Mouse (Mus musculus) stomach, embryonic 16.5 days (tissue): ENCODE results near the gene Ctc1. TPM values are rescaled to one million over a fixed set of nuclear protein-coding genes. Genes with fewer than 3 reads are reported as not detected.
A peak's percentile ranks its signal among the peaks of the same experiment; 100 is the strongest.

Experiments
- ATAC-seq: fragments of 200-750 bp; cut with Nextera tagmentation; 2 replicates; pipeline ENCODE4 v1.8.0; 2017; ENCODE audit warnings: moderate number of reproducible peaks, moderate TSS enrichment; ENCODE audit not compliant: insufficient read depth, low FRiP score
- H3K27ac ChIP-seq: fragments of 300-500 bp; sonication (generic); 2 replicates; pipeline ENCODE4 v1.5.1; 2014; ENCODE audit warnings: low read length
- H3K27me3 ChIP-seq: fragments of 300-500 bp; sonication (generic); 2 replicates; pipeline ENCODE4 v1.6.1; 2014; ENCODE audit warnings: low read length, control low read depth, mixed read lengths; ENCODE audit not compliant: control insufficient read depth, insufficient read depth
- H3K36me3 ChIP-seq: fragments of 300-500 bp; sonication (generic); 2 replicates; pipeline ENCODE4 v1.6.1; 2014; ENCODE audit warnings: low read length; ENCODE audit not compliant: control insufficient read depth, insufficient read depth
- H3K4me1 ChIP-seq: fragments of 300-500 bp; sonication (generic); 2 replicates; pipeline ENCODE4 v1.6.1; 2014; ENCODE audit warnings: low read length, control low read depth, mixed read lengths; ENCODE audit not compliant: control insufficient read depth, insufficient read depth
- H3K4me2 ChIP-seq: fragments of 300-500 bp; sonication (generic); 2 replicates; pipeline ENCODE4 v1.6.1; 2014; ENCODE audit warnings: low read depth, low read length, mixed read lengths
- H3K4me3 ChIP-seq: fragments of 300-500 bp; sonication (generic); replicated peaks from 2 replicates; pipeline ENCODE4 v1.5.1; 2014; ENCODE audit warnings: mild to moderate bottlenecking, low read length
- H3K9ac ChIP-seq: fragments of 300-500 bp; sonication (generic); 2 replicates; pipeline ENCODE4 v1.6.1; 2014; ENCODE audit warnings: low read length
- H3K9me3 ChIP-seq: fragments of 300-500 bp; sonication (generic); replicated peaks from 2 replicates; pipeline ENCODE4 v1.6.1; 2016; ENCODE audit warnings: low read length, control low read depth; ENCODE audit not compliant: control insufficient read depth
- WGBS: fragments of 180-500 bp; shearing (Covaris S2); extraction: QIAGEN DNeasy Blood & Tissue Kit; methylation state at CpG from one replicate; pipeline ENCODE4 v1.1.7; 2014; 5-methylcytosine and 5-hydroxymethylcytosine counted together
- polyA plus RNA-seq: library from polyadenylated mRNA; unstranded; fragments of >200 nt; fragmentation: Nextera tagmentation; extraction: Ambion mirVana; gene quantifications from 2 replicates; pipeline ENCODE4 v1.2.1, GENCODE M21; 2015

Gene Ctc1
- polyA plus RNA-seq, 1 experiment from 2014 or later: 34.5 TPM

DNA sequence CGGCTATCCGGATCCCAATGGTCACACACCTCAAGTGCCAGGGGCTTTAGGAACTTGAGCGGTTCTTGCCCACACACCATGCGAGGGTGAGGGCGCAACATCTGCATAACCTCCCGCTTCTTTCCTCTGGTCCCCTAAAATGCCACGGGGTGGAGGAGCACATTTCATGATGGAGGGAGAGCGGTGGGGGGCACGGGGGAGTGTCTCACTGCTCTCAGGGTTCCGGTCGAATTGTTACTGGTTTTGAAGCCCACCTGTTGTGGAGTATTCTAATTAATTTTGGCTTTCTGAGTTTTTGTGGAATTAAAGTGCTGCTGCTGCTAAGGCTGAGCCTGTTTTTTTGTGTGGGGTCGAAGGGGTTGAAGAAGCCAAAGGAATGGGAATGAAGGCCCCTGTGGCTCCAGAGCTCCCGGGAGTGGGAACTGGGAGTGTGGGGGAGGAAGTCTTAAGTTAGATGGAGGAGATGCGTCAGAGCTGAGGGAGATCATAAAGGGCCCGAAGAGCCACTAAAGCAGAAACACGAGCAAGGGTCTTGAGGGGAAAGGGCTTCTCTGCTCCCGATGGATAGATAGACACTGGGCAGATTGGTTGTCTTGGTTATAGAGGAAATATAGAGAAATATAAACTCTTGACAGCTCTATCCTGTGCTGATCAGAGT, 45.7 kb downstream of the Ctc1 start:
- H3K4me1 ChIP-seq: peaks cover 25% of the 10 kb centered on the region
- peak overlapping the region; percentile 95 for H3K9ac ChIP-seq
- WGBS: 20% methylated on average over 17 of the region's 17 CpGs
- ATAC-seq: no peak
- H3K4me2 ChIP-seq: peak overlapping the region; percentile 97
- no peaks in the 10 kb centered on the region for H3K36me3 ChIP-seq
- peak overlapping the region; percentile 93 for H3K4me3 ChIP-seq
- no peaks in the 10 kb centered on the region for H3K9me3 ChIP-seq
- no peaks in the 10 kb centered on the region for H3K27me3 ChIP-seq
- peak overlapping the region; percentile 94 for H3K27ac ChIP-seq

- no peaks in the 10 kb centered on the region for H3K27me3 ChIP-seq
- no peaks in the 10 kb centered on the region for H3K36me3 ChIP-seq
- peak overlapping the region; percentile 97 for H3K4me2 ChIP-seq
- H3K9ac ChIP-seq: no peak overlapping the region
- peak overlapping the region; percentile 87 for H3K4me3 ChIP-seq
- no peaks in the 10 kb centered on the region for H3K9me3 ChIP-seq
- H3K4me1 ChIP-seq: peaks cover 33% of the 10 kb centered on the region
- ATAC-seq: no peak
- 1% methylated on average over 17 of the region's 17 CpGs for whole genome bisulfite sequencing
- peak overlapping the region; percentile 74 for H3K27ac ChIP-seq
These were observed 46.6 kb downstream of the Ctc1 start for GRCm38 (mm10) chr11:69062194-69062760.

DNA sequence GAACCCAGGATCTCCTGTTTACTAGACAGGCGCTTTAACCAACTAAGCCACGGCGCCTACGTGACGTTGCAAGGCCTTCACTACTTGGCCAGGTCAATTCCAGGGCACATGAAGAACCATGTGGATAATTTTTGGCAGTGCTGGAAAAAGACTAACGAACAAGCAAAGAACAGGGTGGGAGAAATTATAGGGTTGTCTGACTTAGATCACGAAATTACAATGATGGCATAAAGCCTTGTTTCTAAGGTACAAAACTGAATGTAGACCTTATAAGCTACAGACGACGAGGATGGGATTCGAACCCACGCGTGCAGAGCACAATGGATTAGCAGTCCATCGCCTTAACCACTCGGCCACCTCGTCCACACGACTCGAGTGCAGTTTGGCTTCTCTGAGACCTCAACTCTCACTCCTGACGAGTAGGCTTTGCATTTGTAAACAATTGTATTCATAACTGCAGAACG, 47.1 kb downstream of the Ctc1 start:
- H3K9me3 ChIP-seq: no peaks in the 10 kb centered on the region
- no peaks in the 10 kb centered on the region for H3K36me3 ChIP-seq
- H3K4me1 ChIP-seq: peaks cover 38% of the 10 kb centered on the region
- peak overlapping the region; percentile 87 for H3K27ac ChIP-seq
- peak overlapping the region; percentile 87 for H3K4me3 ChIP-seq
- H3K9ac ChIP-seq: peak overlapping the region; percentile 69
- no peaks in the 10 kb centered on the region for H3K27me3 ChIP-seq
- WGBS: under 1% methylated on average over 19 of the region's 19 CpGs
- peak; percentile 70 for ATAC-seq
- H3K4me2 ChIP-seq: peak overlapping the region; percentile 97

GRCm38 (mm10) chr11:69063413-69064201, 47.9 kb downstream of the Ctc1 start:
- Histone ChIP-seq H3K9me3 (no peaks in the 10 kb centered on the region), H3K36me3 (no peaks in the 10 kb centered on the region), H3K27ac (peak overlapping the region; percentile 87), H3K4me1 (peaks cover 35% of the 10 kb centered on the region), H3K4me2 (peak overlapping the region; percentile 97), H3K9ac (peak overlapping the region; percentile 78), H3K27me3 (no peaks in the 10 kb centered on the region), H3K4me3 (peak overlapping the region; percentile 87)
- WGBS: under 1% methylated on average over 31 of the region's 31 CpGs
- peak; percentile 51 for ATAC-seq

DNA sequence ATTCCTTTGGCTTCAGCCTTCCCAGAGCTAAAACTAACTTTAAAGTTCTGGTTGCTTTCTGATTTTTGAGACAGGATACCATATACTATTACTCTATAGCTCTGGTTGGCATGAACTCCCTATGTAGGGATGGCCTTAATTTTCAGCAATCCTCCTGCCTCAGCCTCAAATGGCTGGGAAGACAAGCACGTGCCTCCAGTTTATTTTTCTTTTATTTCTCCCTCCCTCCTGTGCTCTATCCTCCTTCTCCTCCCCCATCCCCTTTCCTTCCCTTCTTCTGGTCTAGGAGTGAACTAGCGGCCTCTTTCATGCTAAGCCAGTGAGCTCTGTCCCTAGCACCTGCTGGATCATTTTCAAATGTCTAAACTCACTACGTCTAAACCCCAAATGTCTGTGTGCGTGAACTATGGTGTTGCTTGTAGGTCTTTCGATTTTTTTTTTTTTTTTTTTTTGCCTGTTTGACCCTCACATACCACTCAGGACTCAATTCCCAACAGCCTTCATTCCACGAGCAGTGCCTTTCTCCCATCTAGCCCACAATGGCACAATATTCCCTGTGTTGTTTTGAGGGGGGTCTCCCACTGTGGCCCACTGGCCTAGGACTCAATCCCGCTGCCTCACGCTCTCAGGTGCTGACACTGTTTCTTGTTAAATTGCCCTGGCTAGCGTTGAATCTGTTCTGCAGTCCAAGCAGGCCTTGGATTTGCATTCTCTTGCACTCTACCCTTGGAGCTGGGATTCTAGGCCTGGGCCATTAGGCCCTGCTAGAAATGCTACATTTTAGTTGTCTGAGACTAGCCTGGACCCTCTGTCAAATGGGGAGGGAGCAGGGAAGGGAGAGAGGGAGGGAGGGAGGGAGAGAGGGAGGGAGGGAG, 48.8 kb downstream of the Ctc1 start:
- Histone ChIP-seq H3K4me2 (peak overlapping the region; percentile 97), H3K36me3 (no peaks in the 10 kb centered on the region), H3K4me3 (peak overlapping the region; percentile 87), H3K9ac (peak overlapping the region; percentile 78), H3K27ac (peak overlapping the region; percentile 81), H3K27me3 (no peaks in the 10 kb centered on the region), H3K9me3 (no peaks in the 10 kb centered on the region), H3K4me1 (peaks cover 32% of the 10 kb centered on the region)
- 58% methylated on average over 9 of the region's 9 CpGs for WGBS
- no peak for ATAC-seq

DNA sequence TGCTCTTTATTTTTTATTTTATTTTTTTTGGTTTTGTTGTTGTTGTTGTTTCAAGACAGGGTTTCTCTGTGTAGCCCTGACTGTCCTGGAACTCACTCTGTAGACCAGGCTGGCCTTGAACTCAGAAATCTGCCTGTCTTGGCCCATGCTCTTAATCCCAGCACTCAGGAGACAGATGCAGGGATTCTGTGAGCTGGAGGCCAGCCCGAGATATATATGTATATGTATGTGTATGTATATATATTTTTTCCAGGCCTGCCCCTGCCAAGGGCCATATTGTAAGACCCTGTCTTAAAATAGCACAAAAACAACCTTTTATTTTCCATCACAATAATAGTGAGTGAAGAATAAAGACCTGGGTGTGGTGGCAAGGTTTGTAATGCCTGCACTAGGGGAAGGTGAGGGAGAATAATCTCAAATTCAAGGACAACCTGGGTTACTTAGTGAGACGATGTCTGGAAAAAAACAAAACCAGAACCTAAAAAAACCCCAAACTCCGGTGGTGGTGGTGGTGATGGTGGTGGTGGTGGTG, 49.7 kb downstream of the Ctc1 start:
- Histone ChIP-seq H3K9ac (no peak overlapping the region), H3K27ac (no peak overlapping the region), H3K4me2 (no peak overlapping the region; the same call in 1 of the 2 replicates), H3K4me1 (peaks cover 36% of the 10 kb centered on the region), H3K36me3 (no peaks in the 10 kb centered on the region), H3K9me3 (no peaks in the 10 kb centered on the region), H3K4me3 (no peak overlapping the region), H3K27me3 (no peaks in the 10 kb centered on the region)
- ATAC-seq: no peak
- WGBS: 54% methylated on average over 3 of the region's 3 CpGs

- Histone ChIP-seq H3K9me3 (no peaks in the 10 kb centered on the region), H3K27me3 (no peaks in the 10 kb centered on the region), H3K36me3 (no peaks in the 10 kb centered on the region), H3K4me3 (peak overlapping the region; percentile 44), H3K4me2 (peak overlapping the region; percentile 70), H3K4me1 (peaks cover 33% of the 10 kb centered on the region), H3K9ac (peak overlapping the region; percentile 62), H3K27ac (no peak overlapping the region)
- 2% methylated on average over 29 of the region's 29 CpGs for WGBS
- ATAC-seq: no peak
These were observed 50.6 kb downstream of the Ctc1 start for GRCm38 (mm10) chr11:69066163-69066861.

DNA sequence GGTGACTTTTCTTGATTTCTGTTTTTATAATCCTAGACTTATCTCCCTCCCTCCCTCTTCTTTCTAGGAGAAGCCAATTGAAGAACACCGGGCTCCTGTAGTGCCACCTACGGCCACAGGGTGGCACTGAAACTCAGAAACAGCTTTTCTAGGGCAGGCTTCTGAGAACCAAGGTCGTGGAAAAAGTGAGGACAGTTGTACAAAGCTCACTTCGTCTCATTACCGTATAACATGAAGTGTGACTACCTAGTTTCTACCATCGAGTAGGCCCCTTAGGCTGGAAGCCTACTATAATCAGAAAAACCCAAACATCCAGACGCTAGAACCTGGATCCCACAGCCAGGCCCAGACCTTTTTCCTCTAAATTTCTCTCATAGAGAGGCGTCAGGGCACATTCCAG, 51.2 kb downstream of the Ctc1 start:
- H3K4me2 ChIP-seq: peak overlapping the region; percentile 70
- H3K4me3 ChIP-seq: peak overlapping the region; percentile 44
- no peaks in the 10 kb centered on the region for H3K9me3 ChIP-seq
- 8% methylated on average over 8 of the region's 8 CpGs for WGBS
- H3K9ac ChIP-seq: peak overlapping the region; percentile 62; the same call in 1 of the 2 replicates
- H3K27ac ChIP-seq: peak overlapping the region; percentile 71
- H3K27me3 ChIP-seq: no peaks in the 10 kb centered on the region
- no peaks in the 10 kb centered on the region for H3K36me3 ChIP-seq
- H3K4me1 ChIP-seq: peaks cover 32% of the 10 kb centered on the region
- no peak for ATAC-seq
